8 mouse cellular contexts compared by ENCODE assay signal in genomic region chr15:99370259-99370691, GRCm38 (mm10). TPM values are rescaled to one million over a fixed set of nuclear protein-coding genes. Genes with fewer than 3 reads are reported as not detected.
DNase-seq lines count a peak whose midpoint lies in the region; ATAC-seq and TF ChIP-seq lines count a peak whose summit lies in the region.

TSS of gene Fmnl3 (minus strand) at chr15:99370482.

- no peaks in the 10 kb centered on the region for H3K9me3 ChIP-seq in heart, embryonic 13.5 days
- no peaks in the 10 kb centered on the region for H3K9me3 ChIP-seq in kidney, postnatal 0 days (replicated peaks; ENCODE audit: low read length)
- no peaks in the 10 kb centered on the region for H3K9me3 ChIP-seq in liver, embryonic 11.5 days (ENCODE audit: control insufficient read depth, low read length)

- no peaks in the 10 kb centered on the region for H3K36me3 ChIP-seq in heart, embryonic 13.5 days
- no peaks in the 10 kb centered on the region for H3K36me3 ChIP-seq in kidney, postnatal 0 days (ENCODE audit: insufficient read depth, low read length)
- H3K36me3 ChIP-seq in liver, embryonic 11.5 days (ENCODE audit: control insufficient read depth, insufficient read depth, low read length) = no peaks in the 10 kb centered on the region
- no peaks in the 10 kb centered on the region for H3K36me3 ChIP-seq in myocyte (ENCODE audit: control insufficient read depth, insufficient read depth)

- H3K4me1 ChIP-seq in heart, embryonic 13.5 days = peaks cover 21% of the 10 kb centered on the region
- peaks cover 7% of the 10 kb centered on the region; the same call in 1 of the 2 replicates for H3K4me1 ChIP-seq in kidney, postnatal 0 days (replicated peaks; ENCODE audit: insufficient read depth, low read length)
- peaks cover 12% of the 10 kb centered on the region; the same call in 1 of the 2 replicates for H3K4me1 ChIP-seq in liver, embryonic 11.5 days (replicated peaks; ENCODE audit: control insufficient read depth, insufficient read depth, low read length)

- ATAC-seq in heart, embryonic 13.5 days (ENCODE audit: extremely low read depth, insufficient number of reproducible peaks, low FRiP score, low TSS enrichment) = peak; percentile 90
- ATAC-seq in kidney, postnatal 0 days (replicated peaks; ENCODE audit: low FRiP score, low read depth) = peak; percentile 95
- peak; percentile 92 for ATAC-seq in liver, embryonic 11.5 days (replicated peaks; ENCODE audit: low FRiP score)

- TF ChIP-seq CTCF in kidney, postnatal 0 days (IDR thresholded peaks at IDR 0.05; ENCODE audit: low read depth) = peak; percentile 94

- under 1% methylated on average over 48 of the region's 48 CpGs for WGBS in heart, embryonic 13.5 days
- WGBS in kidney, postnatal 0 days = under 1% methylated on average over 48 of the region's 48 CpGs
- WGBS in liver, embryonic 11.5 days = under 1% methylated on average over 48 of the region's 48 CpGs

- peak within 1 kb of the TSS; percentile 98 for H3K9ac ChIP-seq in heart, embryonic 13.5 days
- peak within 1 kb of the TSS; percentile 97 for H3K9ac ChIP-seq in kidney, postnatal 0 days (ENCODE audit: low read depth, low read length)
- H3K9ac ChIP-seq in liver, embryonic 11.5 days (ENCODE audit: low read depth, low read length) = peak within 1 kb of the TSS; percentile 58

- H3K4me3 ChIP-seq in heart, embryonic 13.5 days = peak within 1 kb of the TSS; percentile 76
- peak within 1 kb of the TSS; percentile 90 for H3K4me3 ChIP-seq in kidney, postnatal 0 days (replicated peaks; ENCODE audit: low read depth, low read length)
- peak within 1 kb of the TSS; percentile 69 for H3K4me3 ChIP-seq in liver, embryonic 11.5 days (ENCODE audit: low read depth, low read length)
- peak within 1 kb of the TSS; percentile 52 for H3K4me3 ChIP-seq in myocyte

- peak within 1 kb of the TSS; percentile 89 for H3K27ac ChIP-seq in heart, embryonic 13.5 days (replicated peaks)
- peak within 1 kb of the TSS; percentile 93 for H3K27ac ChIP-seq in kidney, postnatal 0 days
- peak within 1 kb of the TSS; percentile 67 for H3K27ac ChIP-seq in liver, embryonic 11.5 days (ENCODE audit: low read depth, low read length)

- TF ChIP-seq POLR2A in myocyte (IDR thresholded peaks at IDR 0.05; ENCODE audit: insufficient read length, low read depth) = peak; percentile 81

- peaks cover 46% of the 10 kb centered on the region for H3K79me2 ChIP-seq in myocyte (ENCODE audit: control insufficient read depth, insufficient read depth)

- H3K27me3 ChIP-seq in heart, embryonic 13.5 days (replicated peaks) = peaks cover 3% of the 10 kb centered on the region; the same call in 1 of the 2 replicates
- H3K27me3 ChIP-seq in kidney, postnatal 0 days (ENCODE audit: insufficient read depth, low read length) = no peaks in the 10 kb centered on the region
- H3K27me3 ChIP-seq in liver, embryonic 11.5 days (replicated peaks; ENCODE audit: control insufficient read depth, insufficient read depth, low read length) = peaks cover 6% of the 10 kb centered on the region
- H3K27me3 ChIP-seq in myocyte (ENCODE audit: control insufficient read depth, insufficient read depth, insufficient read length) = no peaks in the 10 kb centered on the region

- peak; percentile 97 for DNase-seq in CD4-positive helper T cell, adult 2 months (ENCODE audit: low read depth, low spot score)
- peak; percentile 35 for DNase-seq in c-Kit-negative CD71-positive TER-119-positive erythroid progenitor cells, embryonic 14.5 days (ENCODE audit: low read depth, low spot score)
- peak; percentile 57 for DNase-seq in fibroblast of lung, adult 2 months (ENCODE audit: low read depth)
- peak; percentile 96 for DNase-seq in kidney, postnatal 0 days (ENCODE audit: low spot score)
- peak; percentile 99 for DNase-seq in liver, embryonic 11.5 days (ENCODE audit: low spot score)
- DNase-seq in spleen, postnatal 4 days (ENCODE audit: low spot score in 2 of 2) = peak; percentile 93 to 99

- peak within 1 kb of the TSS; percentile 68 for H3ac ChIP-seq in myocyte (ENCODE audit: control insufficient read depth, insufficient read length)

- peak within 1 kb of the TSS; percentile 72 for H3K4me2 ChIP-seq in heart, embryonic 13.5 days
- peak within 1 kb of the TSS; percentile 84 for H3K4me2 ChIP-seq in kidney, postnatal 0 days (ENCODE audit: low read length)
- peak within 1 kb of the TSS; percentile 78 for H3K4me2 ChIP-seq in liver, embryonic 11.5 days
- H3K4me2 ChIP-seq in myocyte (ENCODE audit: low read depth) = peak within 1 kb of the TSS; percentile 92

TF ChIP-seq in myocyte, 11 proteins besides CTCF, POLR2A, EP300 and RAD21:
- TF ChIP-seq REST (IDR thresholded peaks at IDR 0.05; ENCODE audit: insufficient read depth, insufficient read length) = no peak
- peak; percentile 87 for TF ChIP-seq POLR2AphosphoS2 (IDR thresholded peaks at IDR 0.05; ENCODE audit: insufficient read length, low read depth)
- TF ChIP-seq SRF (IDR thresholded peaks at IDR 0.05; ENCODE audit: control insufficient read depth, insufficient read length, low read depth) = peak; percentile 77
- peak; percentile 85 for TF ChIP-seq E2F4 (IDR thresholded peaks at IDR 0.05; ENCODE audit: insufficient read depth)
- no peak for TF ChIP-seq CEBPB (IDR thresholded peaks at IDR 0.05; ENCODE audit: insufficient read depth, poor library complexity, severe bottlenecking)
- TF ChIP-seq TCF12 (IDR thresholded peaks at IDR 0.05; ENCODE audit: insufficient read depth, poor library complexity, severe bottlenecking) = no peak
- TF ChIP-seq TCF3 (IDR thresholded peaks at IDR 0.05; ENCODE audit: insufficient read length, low read depth) = no peak
- TF ChIP-seq MYOG (IDR thresholded peaks at IDR 0.05; ENCODE audit: control insufficient read depth in 1 of 3, insufficient read depth in 1 of 3, insufficient read length in 2 of 3, low read depth in 2 of 3) = peak in 1 of 3 experiments; percentile 36
- no peak for TF ChIP-seq USF1 (IDR thresholded peaks at IDR 0.05; ENCODE audit: low read depth)
- no peak for TF ChIP-seq MAX (IDR thresholded peaks at IDR 0.05; ENCODE audit: low read depth)
- TF ChIP-seq MYOD1 (IDR thresholded peaks at IDR 0.05; ENCODE audit: control insufficient read depth in 1 of 3, insufficient read length in 2 of 3, low read depth in 2 of 3) = peak in 1 of 3 experiments; percentile 58

RNA-seq across cellular contexts. Expression of gene Fmnl3, which starts in this region (rescaled TPM):
- 12.9 and 13.0 TPM in 2 replicates for polyA plus RNA-seq in heart, embryonic 13.5 days (2015; fragmentation: Nextera tagmentation; extraction: Ambion mirVana)
- 31.6 and 33.4 TPM in 2 replicates for polyA plus RNA-seq in kidney, postnatal 0 days (2015; fragmentation: Nextera tagmentation; extraction: Ambion mirVana)
- 12.8 and 13.3 TPM in 2 replicates for polyA plus RNA-seq in liver, embryonic 11.5 days (2014; fragmentation: Nextera tagmentation; extraction: Ambion mirVana)
- polyA plus RNA-seq in myocyte (2012; fragmentation: generic; extraction: Trizol) = 62.6 TPM

Comparison
In these comparisons a context has a peak if more than half of its experiments do, and no peak if none do; other contexts are left out.
1. Peak in every context shown above with its lines: DNase-seq, ATAC-seq, H3K4me3 ChIP-seq and H3K27ac ChIP-seq.
2. DNase-seq: peak in every context shown above with its lines; median percentile 99 in liver, embryonic 11.5 days; 97 in CD4-positive helper T cell, adult 2 months; 96 in kidney, postnatal 0 days; 96 in spleen, postnatal 4 days; 57 in fibroblast of lung, adult 2 months; 35 in c-Kit-negative CD71-positive TER-119-positive erythroid progenitor cells, embryonic 14.5 days.